Mouse (Mus musculus): ENCODE data around the gene Ctnna3. TPM values are rescaled to one million over a fixed set of nuclear protein-coding genes. Genes with fewer than 3 reads are reported as not detected.

Gene Ctnna3
- polyA plus RNA-seq, 2 experiments = 0.78 to 0.89 TPM

- no peak for DNase-seq (ENCODE audit: low spot score)
- no peaks in the 10 kb centered on the region for H3K27me3 ChIP-seq (ENCODE audit: control insufficient read depth, insufficient read depth, low read length)
- no peak for TF ChIP-seq POLR2A (IDR thresholded peaks at IDR 0.05; ENCODE audit: borderline replicate concordance, extremely low read depth, insufficient read depth, insufficient read length)
- no peak for ATAC-seq (ENCODE audit: low FRiP score, low read depth)
- H3K4me2 ChIP-seq (replicated peaks; ENCODE audit: low read depth, low read length, severe bottlenecking) = no peak overlapping the region
- H3K27ac ChIP-seq (replicated peaks; ENCODE audit: low read depth, low read length) = no peak overlapping the region
- 71% methylated on average over 3 of the region's 3 CpGs for WGBS
- H3K9ac ChIP-seq (ENCODE audit: low read depth, low read length, severe bottlenecking) = no peak overlapping the region
- no peaks in the 10 kb centered on the region for H3K9me3 ChIP-seq (ENCODE audit: control insufficient read depth, low read length)
- H3K4me1 ChIP-seq (ENCODE audit: control insufficient read depth, insufficient read depth, low read length) = no peaks in the 10 kb centered on the region
- no peaks in the 10 kb centered on the region for H3K36me3 ChIP-seq (ENCODE audit: control insufficient read depth, insufficient read depth, low read length)
- no peak overlapping the region for H3K4me3 ChIP-seq (replicated peaks; ENCODE audit: low read length)
These were observed 716.6 kb downstream of the Ctnna3 start for GRCm38 (mm10) chr10:64146511-64146910.

GRCm38 (mm10) chr10:64181696-64182095 lies 751.8 kb downstream of the Ctnna3 start:
- H3K9me3 ChIP-seq (ENCODE audit: control insufficient read depth, low read length) = no peaks in the 10 kb centered on the region
- no peak for ATAC-seq (ENCODE audit: low FRiP score, low read depth)
- H3K27me3 ChIP-seq (ENCODE audit: control insufficient read depth, insufficient read depth, low read length) = no peaks in the 10 kb centered on the region
- TF ChIP-seq POLR2A (IDR thresholded peaks at IDR 0.05; ENCODE audit: borderline replicate concordance, extremely low read depth, insufficient read depth, insufficient read length) = no peak
- H3K4me3 ChIP-seq (replicated peaks; ENCODE audit: low read length) = no peak overlapping the region
- H3K4me1 ChIP-seq (ENCODE audit: control insufficient read depth, insufficient read depth, low read length) = no peaks in the 10 kb centered on the region
- no peak overlapping the region for H3K9ac ChIP-seq (ENCODE audit: low read depth, low read length, severe bottlenecking)
- H3K36me3 ChIP-seq (ENCODE audit: control insufficient read depth, insufficient read depth, low read length) = no peaks in the 10 kb centered on the region
- WGBS = 88% methylated on average over 13 of the region's 13 CpGs
- no peak overlapping the region for H3K27ac ChIP-seq (replicated peaks; ENCODE audit: low read depth, low read length)
- no peak overlapping the region for H3K4me2 ChIP-seq (replicated peaks; ENCODE audit: low read depth, low read length, severe bottlenecking)
- DNase-seq (ENCODE audit: low spot score) = no peak

DNA sequence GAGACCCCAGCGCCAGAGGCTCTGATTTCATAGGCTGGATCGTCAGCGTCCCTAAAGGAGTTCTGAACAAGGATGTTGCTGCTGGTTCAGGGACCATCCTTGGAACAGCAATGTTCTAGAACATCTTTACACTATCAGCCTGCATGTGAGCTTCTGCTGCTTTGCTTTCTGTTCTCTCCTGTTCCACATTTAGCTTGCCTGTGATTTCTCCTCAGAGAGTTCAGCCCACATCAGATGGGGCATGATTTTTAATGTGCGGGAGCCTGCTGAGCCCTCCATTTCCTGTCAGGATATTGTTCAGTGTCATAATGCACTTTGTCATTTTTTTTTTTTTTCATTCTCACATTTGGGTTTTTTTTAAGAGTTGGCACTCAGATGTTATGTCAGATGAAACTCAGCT lies 752.8 kb downstream of the Ctnna3 start:
- no peak for DNase-seq (ENCODE audit: low spot score)
- Histone ChIP-seq H3K4me1 (ENCODE audit: control insufficient read depth, insufficient read depth, low read length) (no peaks in the 10 kb centered on the region), H3K4me2 (replicated peaks; ENCODE audit: low read depth, low read length, severe bottlenecking) (no peak overlapping the region), H3K4me3 (replicated peaks; ENCODE audit: low read length) (no peak overlapping the region), H3K36me3 (ENCODE audit: control insufficient read depth, insufficient read depth, low read length) (no peaks in the 10 kb centered on the region), H3K27ac (replicated peaks; ENCODE audit: low read depth, low read length) (no peak overlapping the region), H3K27me3 (ENCODE audit: control insufficient read depth, insufficient read depth, low read length) (no peaks in the 10 kb centered on the region), H3K9me3 (ENCODE audit: control insufficient read depth, low read length) (no peaks in the 10 kb centered on the region), H3K9ac (ENCODE audit: low read depth, low read length, severe bottlenecking) (no peak overlapping the region)
- WGBS = 74% methylated on average over 4 of the region's 4 CpGs
- TF ChIP-seq POLR2A (IDR thresholded peaks at IDR 0.05; ENCODE audit: borderline replicate concordance, extremely low read depth, insufficient read depth, insufficient read length) = no peak
- ATAC-seq (ENCODE audit: low FRiP score, low read depth) = no peak

GRCm38 (mm10) chr10:64188046-64188445 lies 758.1 kb downstream of the Ctnna3 start:
- no peak overlapping the region for H3K4me3 ChIP-seq (replicated peaks; ENCODE audit: low read length)
- no peaks in the 10 kb centered on the region for H3K27me3 ChIP-seq (ENCODE audit: control insufficient read depth, insufficient read depth, low read length)
- 87% methylated on average over 3 of the region's 3 CpGs for WGBS
- H3K9ac ChIP-seq (ENCODE audit: low read depth, low read length, severe bottlenecking) = no peak overlapping the region
- H3K4me2 ChIP-seq (replicated peaks; ENCODE audit: low read depth, low read length, severe bottlenecking) = no peak overlapping the region
- H3K4me1 ChIP-seq (ENCODE audit: control insufficient read depth, insufficient read depth, low read length) = no peaks in the 10 kb centered on the region
- no peaks in the 10 kb centered on the region for H3K36me3 ChIP-seq (ENCODE audit: control insufficient read depth, insufficient read depth, low read length)
- DNase-seq (ENCODE audit: low spot score) (no peak), ATAC-seq (ENCODE audit: low FRiP score, low read depth) (no peak)
- no peaks in the 10 kb centered on the region for H3K9me3 ChIP-seq (ENCODE audit: control insufficient read depth, low read length)
- no peak overlapping the region for H3K27ac ChIP-seq (replicated peaks; ENCODE audit: low read depth, low read length)
- no peak for TF ChIP-seq POLR2A (IDR thresholded peaks at IDR 0.05; ENCODE audit: borderline replicate concordance, extremely low read depth, insufficient read depth, insufficient read length)

DNA sequence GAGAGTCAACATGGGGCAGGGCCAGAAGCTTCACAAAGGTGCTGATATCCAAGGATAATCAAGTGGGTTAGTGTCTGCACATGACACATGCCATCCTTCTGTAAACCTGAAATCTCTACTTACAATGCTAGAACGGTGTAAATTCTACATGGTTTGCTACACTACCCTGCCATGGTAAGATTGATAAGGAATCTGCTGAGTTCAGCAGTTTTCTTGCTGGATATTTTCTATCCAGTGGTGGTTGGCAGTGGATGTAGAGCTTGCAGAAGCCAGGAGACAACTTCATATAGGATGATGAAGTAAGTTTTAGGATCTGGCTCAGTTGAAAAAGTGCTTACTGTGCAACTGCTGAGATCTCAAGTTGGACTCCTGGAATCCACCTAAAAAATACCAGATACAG lies 767.7 kb downstream of the Ctnna3 start:
- Histone ChIP-seq H3K36me3 (ENCODE audit: control insufficient read depth, insufficient read depth, low read length) (no peaks in the 10 kb centered on the region), H3K4me3 (replicated peaks; ENCODE audit: low read length) (no peak overlapping the region), H3K4me1 (ENCODE audit: control insufficient read depth, insufficient read depth, low read length) (no peaks in the 10 kb centered on the region), H3K27me3 (ENCODE audit: control insufficient read depth, insufficient read depth, low read length) (no peaks in the 10 kb centered on the region), H3K9ac (ENCODE audit: low read depth, low read length, severe bottlenecking) (no peak overlapping the region), H3K9me3 (ENCODE audit: control insufficient read depth, low read length) (no peaks in the 10 kb centered on the region), H3K4me2 (replicated peaks; ENCODE audit: low read depth, low read length, severe bottlenecking) (no peak overlapping the region), H3K27ac (replicated peaks; ENCODE audit: low read depth, low read length) (no peak overlapping the region)
- DNase-seq (ENCODE audit: low spot score) (no peak), ATAC-seq (ENCODE audit: low FRiP score, low read depth) (no peak)
- WGBS = 100% methylated on average over 1 of the region's 1 CpGs
- TF ChIP-seq POLR2A (IDR thresholded peaks at IDR 0.05; ENCODE audit: borderline replicate concordance, extremely low read depth, insufficient read depth, insufficient read length) = no peak

- no peak overlapping the region for H3K27ac ChIP-seq (replicated peaks; ENCODE audit: low read depth, low read length)
- H3K4me3 ChIP-seq (replicated peaks; ENCODE audit: low read length) = no peak overlapping the region
- ATAC-seq (ENCODE audit: low FRiP score, low read depth) = no peak
- no peak for DNase-seq (ENCODE audit: low spot score)
- no peaks in the 10 kb centered on the region for H3K27me3 ChIP-seq (ENCODE audit: control insufficient read depth, insufficient read depth, low read length)
- H3K4me1 ChIP-seq (ENCODE audit: control insufficient read depth, insufficient read depth, low read length) = no peaks in the 10 kb centered on the region
- 80% methylated on average over 3 of the region's 3 CpGs for whole genome bisulfite sequencing
- no peak overlapping the region for H3K9ac ChIP-seq (ENCODE audit: low read depth, low read length, severe bottlenecking)
- H3K4me2 ChIP-seq (replicated peaks; ENCODE audit: low read depth, low read length, severe bottlenecking) = no peak overlapping the region
- no peak for TF ChIP-seq POLR2A (IDR thresholded peaks at IDR 0.05; ENCODE audit: borderline replicate concordance, extremely low read depth, insufficient read depth, insufficient read length)
- H3K36me3 ChIP-seq (ENCODE audit: control insufficient read depth, insufficient read depth, low read length) = no peaks in the 10 kb centered on the region
- no peaks in the 10 kb centered on the region for H3K9me3 ChIP-seq (ENCODE audit: control insufficient read depth, low read length)
These were observed 785.7 kb downstream of the Ctnna3 start for GRCm38 (mm10) chr10:64215632-64216031.
